In the genomic region with DNA sequence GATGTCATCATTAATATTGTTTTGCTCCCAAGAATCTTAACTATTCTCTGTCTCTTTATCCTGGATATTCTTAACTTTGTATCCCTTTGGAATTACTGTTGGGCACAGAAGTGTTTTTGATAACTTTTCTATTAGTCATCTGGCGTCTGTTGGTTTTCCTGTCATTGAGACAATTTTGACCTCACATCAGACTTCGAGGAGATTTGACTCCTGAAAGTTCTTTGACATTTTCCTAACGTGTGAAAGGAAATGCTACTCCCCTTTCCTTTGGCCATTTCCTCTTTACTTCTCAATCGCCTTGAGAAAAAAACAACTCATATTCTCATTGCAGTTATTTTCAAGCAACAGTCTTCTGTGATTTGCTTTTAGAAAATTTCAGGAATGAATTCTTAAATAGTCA, we compare ENCODE assay signal across 8 mouse cellular contexts. TPM values are rescaled to one million over a fixed set of nuclear protein-coding genes. Genes with fewer than 3 reads are reported as not detected.
DNase-seq lines count a peak whose midpoint lies in the region; ATAC-seq and TF ChIP-seq lines count a peak whose summit lies in the region.

No protein-coding gene starts in this region.

- H3K9me3 ChIP-seq in kidney, embryonic 14.5 days (ENCODE audit: control insufficient read depth, low read length) = no peaks in the 10 kb centered on the region
- H3K9me3 ChIP-seq in embryonic facial prominence, embryonic 11.5 days (replicated peaks; ENCODE audit: control insufficient read depth, low read length) = no peaks in the 10 kb centered on the region
- H3K9me3 ChIP-seq in hindbrain, postnatal 0 days (ENCODE audit: low read length) = no peaks in the 10 kb centered on the region
- no peaks in the 10 kb centered on the region for H3K9me3 ChIP-seq in midbrain, embryonic 16.5 days (replicated peaks; ENCODE audit: control insufficient read depth, low read length, poor library complexity, severe bottlenecking)

- H3K9ac ChIP-seq in kidney, embryonic 14.5 days (ENCODE audit: low read depth, low read length) = peak overlapping the region; percentile 42; the same call in 1 of the 2 replicates
- no peak overlapping the region for H3K9ac ChIP-seq in embryonic facial prominence, embryonic 11.5 days (replicated peaks; ENCODE audit: low read length)
- H3K9ac ChIP-seq in hindbrain, postnatal 0 days (replicated peaks; ENCODE audit: low read length) = no peak overlapping the region
- H3K9ac ChIP-seq in midbrain, embryonic 16.5 days (ENCODE audit: low read depth, low read length) = no peak overlapping the region

- peak overlapping the region; percentile 56 for H3K4me3 ChIP-seq in kidney, embryonic 14.5 days (ENCODE audit: low read length)
- peak overlapping the region; percentile 94 for H3K4me3 ChIP-seq in embryonic facial prominence, embryonic 11.5 days (ENCODE audit: low read depth, low read length)
- H3K4me3 ChIP-seq in hindbrain, postnatal 0 days (ENCODE audit: low read length) = peak overlapping the region; percentile 98
- peak overlapping the region; percentile 52 for H3K4me3 ChIP-seq in midbrain, embryonic 16.5 days (ENCODE audit: low read depth, low read length)

- ATAC-seq in kidney, embryonic 14.5 days (ENCODE audit: low FRiP score, low TSS enrichment) = no peak
- no peak for ATAC-seq in embryonic facial prominence, embryonic 11.5 days (replicated peaks; ENCODE audit: insufficient number of reproducible peaks, low FRiP score, low TSS enrichment, low read depth)
- ATAC-seq in hindbrain, postnatal 0 days = no peak
- no peak for ATAC-seq in midbrain, embryonic 16.5 days

- no peak overlapping the region for H3K27ac ChIP-seq in kidney, embryonic 14.5 days (ENCODE audit: low read depth, low read length)
- H3K27ac ChIP-seq in embryonic facial prominence, embryonic 11.5 days (replicated peaks; ENCODE audit: low read depth, low read length) = no peak overlapping the region
- H3K27ac ChIP-seq in hindbrain, postnatal 0 days = no peak overlapping the region
- H3K27ac ChIP-seq in midbrain, embryonic 16.5 days (ENCODE audit: low read length) = no peak overlapping the region

- 1% methylated on average over 4 of the region's 4 CpGs for WGBS in kidney, embryonic 14.5 days
- 2% methylated on average over 4 of the region's 4 CpGs for WGBS in embryonic facial prominence, embryonic 11.5 days
- 0% methylated on average over 4 of the region's 4 CpGs for WGBS in hindbrain, postnatal 0 days
- WGBS in midbrain, embryonic 16.5 days = 0% methylated on average over 4 of the region's 4 CpGs

- peaks cover 10% of the 10 kb centered on the region; the same call in 1 of the 2 replicates for H3K4me1 ChIP-seq in kidney, embryonic 14.5 days (ENCODE audit: control insufficient read depth, insufficient read depth, low read length)
- no peaks in the 10 kb centered on the region for H3K4me1 ChIP-seq in embryonic facial prominence, embryonic 11.5 days (ENCODE audit: control insufficient read depth, insufficient read depth, low read length)
- peaks cover 14% of the 10 kb centered on the region; the same call in 1 of the 2 replicates for H3K4me1 ChIP-seq in hindbrain, postnatal 0 days (ENCODE audit: insufficient read depth, low read length)
- peaks cover 20% of the 10 kb centered on the region for H3K4me1 ChIP-seq in midbrain, embryonic 16.5 days (ENCODE audit: control insufficient read depth, insufficient read depth, low read length)

- H3K36me3 ChIP-seq in kidney, embryonic 14.5 days (ENCODE audit: control insufficient read depth, insufficient read depth, low read length) = no peaks in the 10 kb centered on the region
- H3K36me3 ChIP-seq in embryonic facial prominence, embryonic 11.5 days (replicated peaks; ENCODE audit: control insufficient read depth, insufficient read depth, low read depth, low read length) = no peaks in the 10 kb centered on the region
- no peaks in the 10 kb centered on the region for H3K36me3 ChIP-seq in hindbrain, postnatal 0 days (ENCODE audit: insufficient read depth, low read length)
- H3K36me3 ChIP-seq in midbrain, embryonic 16.5 days (ENCODE audit: control insufficient read depth, insufficient read depth, low read length) = no peaks in the 10 kb centered on the region

- TF ChIP-seq CTCF in hindbrain, postnatal 0 days (IDR thresholded peaks at IDR 0.05; ENCODE audit: low read depth) = no peak

- DNase-seq in kidney, postnatal 36 days = no peak
- no peak for DNase-seq in embryonic facial prominence, embryonic 11.5 days (ENCODE audit: low spot score)
- DNase-seq in hindbrain, postnatal 0 days (ENCODE audit: low spot score) = no peak
- DNase-seq in right cerebral cortex, postnatal 10 days (ENCODE audit: low spot score in 2 of 2) = no peak
- no peak for DNase-seq in retina, postnatal 1 day
- no peak for DNase-seq in cerebellum, postnatal 4 days (ENCODE audit: low spot score in 2 of 2)

- no peaks in the 10 kb centered on the region for H3K27me3 ChIP-seq in kidney, embryonic 14.5 days (ENCODE audit: control insufficient read depth, insufficient read depth, low read length)
- no peaks in the 10 kb centered on the region for H3K27me3 ChIP-seq in embryonic facial prominence, embryonic 11.5 days (ENCODE audit: control insufficient read depth, insufficient read depth, low read length)
- no peaks in the 10 kb centered on the region for H3K27me3 ChIP-seq in hindbrain, postnatal 0 days (ENCODE audit: insufficient read depth, low read length)
- no peaks in the 10 kb centered on the region for H3K27me3 ChIP-seq in midbrain, embryonic 16.5 days (ENCODE audit: control insufficient read depth, insufficient read depth, low read depth, low read length)

- peak overlapping the region; percentile 84 for H3K4me2 ChIP-seq in kidney, embryonic 14.5 days (replicated peaks; ENCODE audit: low read depth, low read length)
- peak overlapping the region; percentile 57 for H3K4me2 ChIP-seq in embryonic facial prominence, embryonic 11.5 days (ENCODE audit: low read depth, low read length)
- H3K4me2 ChIP-seq in hindbrain, postnatal 0 days (ENCODE audit: low read depth, low read length) = peak overlapping the region; percentile 74
- H3K4me2 ChIP-seq in midbrain, embryonic 16.5 days (ENCODE audit: low read length) = peak overlapping the region; percentile 80

RNA-seq across cellular contexts. Expression of gene Bmpr2, which starts 2.1 kb away (rescaled TPM):
- polyA plus RNA-seq in kidney, embryonic 14.5 days (2014; fragmentation: Nextera tagmentation; extraction: Ambion mirVana) = 13.6 and 14.2 TPM in 2 replicates
- 11.6 and 11.9 TPM in 2 replicates for polyA plus RNA-seq in embryonic facial prominence, embryonic 11.5 days (2014; fragmentation: Nextera tagmentation; extraction: Ambion mirVana)
- 56.2 and 59.8 TPM in 2 replicates for total RNA-seq in hindbrain, postnatal 0 days (2014; rRNA removed)
- 9.2 and 9.3 TPM in 2 replicates for polyA plus RNA-seq in hindbrain, postnatal 0 days (2015; fragmentation: Nextera tagmentation; extraction: Ambion mirVana)
- 9.4 and 11.1 TPM in 2 replicates for polyA plus RNA-seq in midbrain, embryonic 16.5 days (2015; fragmentation: Nextera tagmentation; extraction: Ambion mirVana)
